Mouse (Mus musculus): ENCODE data around the gene Clcf1. TPM values are rescaled to one million over a fixed set of nuclear protein-coding genes. Genes with fewer than 3 reads are reported as not detected.

Gene Clcf1
- total RNA-seq (2021) = under 1 TPM; 0.38 to 0.57 TPM
- long read RNA-seq = 0 reads

- DNase-seq (ENCODE audit: low spot score in 2 of 2) = no peak
Observed at GRCm38 (mm10) chr19:4214071-4214770, at the start of gene Clcf1, which contains the start of gene AC109138.7. Gene Clcf1 (plus strand): TSS chr19:4214238. Gene AC109138.7 (plus strand): TSS chr19:4214357.

GRCm38 (mm10) chr19:4164721-4165120, 49.3 kb upstream of the Clcf1 start:
- DNase-seq (ENCODE audit: low spot score in 2 of 2) = no peak

GRCm38 (mm10) chr19:4166678-4167476, 47.2 kb upstream of the Clcf1 start:
- no peak for DNase-seq (ENCODE audit: low spot score in 2 of 2)

GRCm38 (mm10) chr19:4169378-4169784, 44.7 kb upstream of the Clcf1 start:
- DNase-seq (ENCODE audit: low spot score in 2 of 2) = peak; percentile 99

GRCm38 (mm10) chr19:4169810-4170209, 44.2 kb upstream of the Clcf1 start:
- no peak for DNase-seq (ENCODE audit: low spot score in 2 of 2)

GRCm38 (mm10) chr19:4170723-4171392, 43.2 kb upstream of the Clcf1 start:
- no peak for DNase-seq (ENCODE audit: low spot score in 2 of 2)

GRCm38 (mm10) chr19:4171393-4172290, 42.4 kb upstream of the Clcf1 start:
- no peak for DNase-seq (ENCODE audit: low spot score in 2 of 2)

- no peak for DNase-seq (ENCODE audit: low spot score in 2 of 2)
Observed at GRCm38 (mm10) chr19:4172925-4173324, 41.1 kb upstream of the Clcf1 start.

GRCm38 (mm10) chr19:4175368-4175947, 38.6 kb upstream of the Clcf1 start, which contains the start of gene Carns1:
Gene Carns1 (minus strand): TSS chr19:4175479.
- DNase-seq (ENCODE audit: low spot score in 2 of 2) = no peak

- no peak for DNase-seq (ENCODE audit: low spot score in 2 of 2)
Observed at GRCm38 (mm10) chr19:4180411-4180810, 33.6 kb upstream of the Clcf1 start.

- peak; percentile 69 to 83 for DNase-seq (ENCODE audit: low spot score in 2 of 2)
Observed at GRCm38 (mm10) chr19:4181892-4182291, 32.1 kb upstream of the Clcf1 start.

- DNase-seq (ENCODE audit: low spot score in 2 of 2) = no peak
Observed at GRCm38 (mm10) chr19:4183689-4184088, 30.3 kb upstream of the Clcf1 start.

GRCm38 (mm10) chr19:4184976-4185975, 28.8 kb upstream of the Clcf1 start:
- DNase-seq (ENCODE audit: low spot score in 2 of 2) = no peak

GRCm38 (mm10) chr19:4187303-4187702, 26.7 kb upstream of the Clcf1 start:
- DNase-seq (ENCODE audit: low spot score in 2 of 2) = no peak

- no peak for DNase-seq (ENCODE audit: low spot score in 2 of 2)
Observed at GRCm38 (mm10) chr19:4189051-4189620, 24.9 kb upstream of the Clcf1 start.

- DNase-seq (ENCODE audit: low spot score in 2 of 2) = no peak
Observed at GRCm38 (mm10) chr19:4190831-4191334, 23.2 kb upstream of the Clcf1 start, which contains the start of gene Tbc1d10c. Gene Tbc1d10c (minus strand): TSS chr19:4191284.

GRCm38 (mm10) chr19:4191528-4192250, 22.3 kb upstream of the Clcf1 start, which contains the start of gene Ppp1ca:
Gene Ppp1ca (plus strand): TSS chr19:4192065.
- peak; percentile 85 to 94 for DNase-seq (ENCODE audit: low spot score in 2 of 2)

Measured in layer of hippocampus, adult 18-20 months (tissue).